Comparison of ENCODE assay signal across 41 mouse cellular contexts in genomic region chr6:48894938-48895818, GRCm38 (mm10). TPM values are rescaled to one million over a fixed set of nuclear protein-coding genes. Genes with fewer than 3 reads are reported as not detected.
DNase-seq lines count a peak whose midpoint lies in the region; ATAC-seq and TF ChIP-seq lines count a peak whose summit lies in the region.
"Had no signal": no experiment of that assay in that cellular context is flagged by ENCODE, and none has a peak within 500 bp of the region (broad histone marks: within the 10 kb centered on the region; RNA-seq: fewer than 3 reads in every experiment).

No protein-coding gene starts in this region.

- H3K27ac ChIP-seq in kidney, embryonic 15.5 days, result peak overlapping the region; percentile 94
- peak overlapping the region; percentile 77 for H3K27ac ChIP-seq in intestine, postnatal 0 days (ENCODE audit: low read depth, low read length)
- peak overlapping the region; percentile 95 for H3K27ac ChIP-seq in small intestine, adult 2 months (ENCODE audit: insufficient read depth, low read depth, low read length)
- H3K27ac ChIP-seq in hindbrain, embryonic 10.5 days, result no peak overlapping the region
- H3K27ac ChIP-seq: heart, embryonic 13.5 days; left cerebral cortex, adult 2 months; limb, embryonic 13.5 days; liver, embryonic 12.5 days; midbrain, embryonic 13.5 days; neural tube, embryonic 13.5 days had no signal

- peaks cover 10% of the 10 kb centered on the region for H3K4me1 ChIP-seq in kidney, embryonic 15.5 days
- 0 out of 2 replicates have a peak, but pooled peaks cover 6% of the 10 kb centered on the region for H3K4me1 ChIP-seq in intestine, postnatal 0 days (replicated peaks; ENCODE audit: control insufficient read depth, insufficient read depth, low read length)
- H3K4me1 ChIP-seq in small intestine, adult 2 months (ENCODE audit: control insufficient read depth, insufficient read depth, insufficient read length, low read length), result peaks cover 5% of the 10 kb centered on the region; the same call in 1 of the 2 replicates
- H3K4me1 ChIP-seq in hindbrain, embryonic 10.5 days (replicated peaks), result no peaks in the 10 kb centered on the region
- H3K4me1 ChIP-seq: limb, embryonic 13.5 days; midbrain, embryonic 13.5 days; neural tube, embryonic 13.5 days had no signal

- no peak overlapping the region for H3K4me3 ChIP-seq in kidney, embryonic 15.5 days (replicated peaks)
- H3K4me3 ChIP-seq in intestine, postnatal 0 days (ENCODE audit: low read depth, low read length), result peak overlapping the region; percentile 13
- H3K4me3 ChIP-seq in small intestine, adult 2 months (ENCODE audit: low read depth, low read length), result peak overlapping the region; percentile 62
- no peak overlapping the region for H3K4me3 ChIP-seq in hindbrain, embryonic 10.5 days
- H3K4me3 ChIP-seq: erythroblast, embryonic 14.5 days; heart, embryonic 13.5 days; left cerebral cortex, adult 2 months; limb, embryonic 13.5 days; liver, embryonic 12.5 days; megakaryocyte, embryonic 14.5 days; midbrain, embryonic 13.5 days; neural tube, embryonic 13.5 days had no signal

- TF ChIP-seq POLR2A in small intestine, adult 2 months (IDR thresholded peaks at IDR 0.05; ENCODE audit: low read depth, low read length), result peak; percentile 66; the same call in 1 of the 2 replicates

- H3K4me2 ChIP-seq in kidney, embryonic 15.5 days, result no peak overlapping the region
- peak overlapping the region; percentile 62 for H3K4me2 ChIP-seq in intestine, postnatal 0 days (replicated peaks; ENCODE audit: low read depth)
- H3K4me2 ChIP-seq: heart, embryonic 13.5 days; limb, embryonic 13.5 days; liver, embryonic 12.5 days; midbrain, embryonic 13.5 days; neural tube, embryonic 13.5 days had no signal

- H3K27me3 ChIP-seq in kidney, embryonic 15.5 days, result no peaks in the 10 kb centered on the region
- no peaks in the 10 kb centered on the region for H3K27me3 ChIP-seq in intestine, postnatal 0 days (replicated peaks; ENCODE audit: control insufficient read depth, insufficient read depth, low read length)
- no peaks in the 10 kb centered on the region for H3K27me3 ChIP-seq in small intestine, adult 2 months (ENCODE audit: control insufficient read depth, insufficient read depth, low read length)
- no peaks in the 10 kb centered on the region for H3K27me3 ChIP-seq in hindbrain, embryonic 10.5 days (ENCODE audit: insufficient read depth, poor library complexity, severe bottlenecking)
- H3K27me3 ChIP-seq: heart, embryonic 13.5 days; limb, embryonic 13.5 days; liver, embryonic 12.5 days; megakaryocyte, embryonic 14.5 days; midbrain, embryonic 13.5 days; neural tube, embryonic 13.5 days had no signal

- DNase-seq in heart, adult 11 months, result peak; percentile 61
- DNase-seq in heart, adult 18-20 months, result no peak
- no peak for DNase-seq in kidney, postnatal 4 days
- DNase-seq in frontal cortex, adult 2 months (ENCODE audit: extremely low spot score in 1 of 2, low spot score in 1 of 2), result no peak
- no peak for DNase-seq in hindbrain, embryonic 10.5 days (ENCODE audit: low spot score)
- DNase-seq: adrenal gland, adult 8-10 months; cerebellum, postnatal 14 days; forebrain, postnatal 0 days; gastrocnemius, postnatal 14 days; heart, postnatal 10 days; lung, adult 18-20 months; lung, postnatal 4 days; thymus, postnatal 14 days had no signal

- peak; percentile 33; the same call in 1 of the 2 replicates for ATAC-seq in kidney, embryonic 15.5 days (replicated peaks; ENCODE audit: low FRiP score)
- peak; percentile 79 for ATAC-seq in intestine, postnatal 0 days
- ATAC-seq: forebrain, postnatal 0 days; hindbrain, embryonic 16.5 days; liver, embryonic 12.5 days; lung, postnatal 0 days; midbrain, embryonic 13.5 days had no signal

- 74% methylated on average over 8 of the region's 8 CpGs for WGBS in kidney, embryonic 15.5 days
- 41% methylated on average over 8 of the region's 8 CpGs for WGBS in intestine, postnatal 0 days
- WGBS in small intestine, adult 2 months, result 29% methylated on average over 8 of the region's 8 CpGs
- 92% methylated on average over 8 of the region's 8 CpGs for WGBS in hindbrain, embryonic 10.5 days

- H3K36me3 ChIP-seq in kidney, embryonic 15.5 days, result no peaks in the 10 kb centered on the region
- H3K36me3 ChIP-seq in intestine, postnatal 0 days (ENCODE audit: control insufficient read depth, insufficient read depth), result no peaks in the 10 kb centered on the region
- H3K36me3 ChIP-seq in small intestine, adult 2 months (ENCODE audit: control insufficient read depth, insufficient read depth, low read length), result no peaks in the 10 kb centered on the region; the same call in 1 of the 2 replicates
- no peaks in the 10 kb centered on the region for H3K36me3 ChIP-seq in hindbrain, embryonic 10.5 days
- H3K36me3 ChIP-seq: G1E; heart, embryonic 13.5 days; limb, embryonic 13.5 days; liver, embryonic 12.5 days; midbrain, embryonic 13.5 days; neural tube, embryonic 13.5 days had no signal

- 0 out of 2 replicates have a peak, but pooled peaks cover 3% of the 10 kb centered on the region for H3K9me3 ChIP-seq in kidney, embryonic 15.5 days (replicated peaks)
- no peaks in the 10 kb centered on the region for H3K9me3 ChIP-seq in intestine, postnatal 0 days (ENCODE audit: control insufficient read depth)
- H3K9me3 ChIP-seq in hindbrain, embryonic 10.5 days, result peaks cover 9% of the 10 kb centered on the region
- H3K9me3 ChIP-seq: G1E; heart, embryonic 13.5 days; liver, embryonic 12.5 days; neural tube, embryonic 13.5 days had no signal

- H3K9ac ChIP-seq in kidney, embryonic 15.5 days, result no peak overlapping the region
- peak overlapping the region; percentile 13 for H3K9ac ChIP-seq in intestine, postnatal 0 days (ENCODE audit: low read depth, low read length)
- H3K9ac ChIP-seq: forebrain, postnatal 0 days; heart, embryonic 13.5 days; limb, embryonic 13.5 days; liver, embryonic 12.5 days; midbrain, embryonic 13.5 days; neural tube, embryonic 13.5 days had no signal

- no peak for TF ChIP-seq CTCF in intestine, postnatal 0 days (IDR thresholded peaks at IDR 0.05; ENCODE audit: low read depth)
- TF ChIP-seq CTCF in small intestine, adult 2 months (IDR thresholded peaks at IDR 0.05; ENCODE audit: extremely low read depth, insufficient read length, insufficient replicate concordance, low read depth, low read length), result no peak

RNA-seq across cellular contexts. Expression of gene Aoc1, which starts 22.5 kb away (rescaled TPM):
- not detected for total RNA-seq in heart, adult 18-20 months (2021)
- polyA plus RNA-seq in kidney, embryonic 15.5 days (2015; fragmentation: Nextera tagmentation; extraction: Ambion mirVana), result 2.6 and 3.4 TPM in 2 replicates
- polyA plus RNA-seq in intestine, postnatal 0 days (2015; fragmentation: Nextera tagmentation; extraction: Ambion mirVana), result 101 and 106 TPM in 2 replicates
- 85.5 and 894 TPM in 2 replicates for polyA plus RNA-seq in small intestine, adult 2 months (2012; rRNA removed)
- polyA plus RNA-seq in frontal cortex, adult 2 months (2012; rRNA removed), result 0.10 and 0.38 TPM in 2 replicates
- not detected in 2 replicates for polyA plus RNA-seq in hindbrain, embryonic 10.5 days (2016; fragmentation: Nextera tagmentation; extraction: Ambion mirVana)
- total RNA-seq: adrenal gland, adult 8-10 months; gastrocnemius, postnatal 14 days; heart, postnatal 10 days; hematopoietic stem cell, adult 5-6 weeks; layer of hippocampus, adult 18-20 months; layer of hippocampus, postnatal 14 days; left cerebral cortex, adult 2 months; left cerebral cortex, postnatal 25 days had no signal
- polyA plus RNA-seq: erythroblast, embryonic 14.5 days; forebrain, embryonic 11.5 days; forebrain, postnatal 0 days; G1E; heart, embryonic 13.5 days; hindbrain, embryonic 16.5 days; limb, embryonic 13.5 days; liver, embryonic 12.5 days; midbrain, embryonic 13.5 days; neural tube, embryonic 13.5 days; stomach, embryonic 14.5 days had no signal

RNA-seq across cellular contexts. Expression of gene 1600015I10Rik, which starts 34.5 kb away (rescaled TPM):
- total RNA-seq in heart, adult 18-20 months (2021), result not detected
- polyA plus RNA-seq in kidney, embryonic 15.5 days (2015; fragmentation: Nextera tagmentation; extraction: Ambion mirVana), result not detected in 2 replicates
- polyA plus RNA-seq in intestine, postnatal 0 days (2015; fragmentation: Nextera tagmentation; extraction: Ambion mirVana), result not detected in 2 replicates
- polyA plus RNA-seq in small intestine, adult 2 months (2012; rRNA removed), result 0.05 TPM in 1 of 2 replicates, not detected in the other
- 0.12 and 0.32 TPM in 2 replicates for polyA plus RNA-seq in frontal cortex, adult 2 months (2012; rRNA removed)
- not detected in 2 replicates for polyA plus RNA-seq in hindbrain, embryonic 10.5 days (2016; fragmentation: Nextera tagmentation; extraction: Ambion mirVana)
- total RNA-seq: adrenal gland, adult 8-10 months; adrenal gland, postnatal 4 days; forebrain, postnatal 0 days; gastrocnemius, postnatal 14 days; granulocyte monocyte progenitor cell, adult 5-6 weeks; heart, postnatal 10 days; hematopoietic stem cell, adult 5-6 weeks; layer of hippocampus, adult 18-20 months; layer of hippocampus, postnatal 14 days; left cerebral cortex, adult 2 months; left cerebral cortex, postnatal 25 days had no signal
- polyA plus RNA-seq: cerebellum, adult 2 months; cortical plate, adult 2 months; embryonic facial prominence, embryonic 14.5 days; erythroblast, embryonic 14.5 days; forebrain, embryonic 11.5 days; forebrain, postnatal 0 days; G1E; heart, embryonic 13.5 days; hindbrain, embryonic 16.5 days; intestine, embryonic 14.5 days; limb, embryonic 13.5 days; liver, embryonic 12.5 days; lung, postnatal 0 days; midbrain, embryonic 13.5 days; neural tube, embryonic 13.5 days; stomach, embryonic 14.5 days; testis, adult 2 months; urinary bladder, adult 2 months had no signal

RNA-seq across cellular contexts. Expression of gene Tmem176b, which starts 53.9 kb away (rescaled TPM):
- total RNA-seq in heart, adult 18-20 months (2021), result 10 to 100 TPM; 39.3 to 54.1 TPM
- polyA plus RNA-seq in kidney, embryonic 15.5 days (2015; fragmentation: Nextera tagmentation; extraction: Ambion mirVana), result 353 and 363 TPM in 2 replicates
- polyA plus RNA-seq in intestine, postnatal 0 days (2015; fragmentation: Nextera tagmentation; extraction: Ambion mirVana), result 319 and 320 TPM in 2 replicates
- polyA plus RNA-seq in small intestine, adult 2 months (2012; rRNA removed), result 118 and 211 TPM in 2 replicates
- 80.2 and 89.1 TPM in 2 replicates for polyA plus RNA-seq in frontal cortex, adult 2 months (2012; rRNA removed)
- 34.0 and 52.9 TPM in 2 replicates for polyA plus RNA-seq in hindbrain, embryonic 10.5 days (2016; fragmentation: Nextera tagmentation; extraction: Ambion mirVana)
- total RNA-seq: G1E had no signal
- polyA plus RNA-seq: G1E had no signal

RNA-seq across cellular contexts. Expression of gene Tmem176a, which starts 54.5 kb away (rescaled TPM):
- total RNA-seq in heart, adult 18-20 months (2021), result 10 to 100 TPM; 14.7 to 20.6 TPM
- polyA plus RNA-seq in kidney, embryonic 15.5 days (2015; fragmentation: Nextera tagmentation; extraction: Ambion mirVana), result 148 and 153 TPM in 2 replicates
- 180 and 193 TPM in 2 replicates for polyA plus RNA-seq in intestine, postnatal 0 days (2015; fragmentation: Nextera tagmentation; extraction: Ambion mirVana)
- polyA plus RNA-seq in small intestine, adult 2 months (2012; rRNA removed), result 52.3 and 84.3 TPM in 2 replicates
- polyA plus RNA-seq in frontal cortex, adult 2 months (2012; rRNA removed), result 23.7 and 28.1 TPM in 2 replicates
- polyA plus RNA-seq in hindbrain, embryonic 10.5 days (2016; fragmentation: Nextera tagmentation; extraction: Ambion mirVana), result 16.9 and 21.5 TPM in 2 replicates
- total RNA-seq: G1E had no signal
- polyA plus RNA-seq: G1E had no signal

Comparison
In these comparisons a context has a peak if more than half of its experiments do, and no peak if none do; other contexts are left out.
1. H3K4me3 ChIP-seq: peak in intestine, postnatal 0 days (single experiment) and small intestine, adult 2 months (single experiment); none in kidney, embryonic 15.5 days (single experiment) and hindbrain, embryonic 10.5 days (single experiment).
2. RNA of gene Aoc1, which starts 22.5 kb away (polyA plus RNA-seq): 85.5 to 894 TPM in small intestine, adult 2 months and 101 to 106 TPM in intestine, postnatal 0 days; 2.6 to 3.4 TPM in kidney, embryonic 15.5 days, 0.10 to 0.38 TPM in frontal cortex, adult 2 months and not detected in hindbrain, embryonic 10.5 days; every median in the first group is over 10 times any median in the second.